Mouse (Mus musculus) MEL (cell line): ENCODE data around the gene Cox11. TPM values are rescaled to one million over a fixed set of nuclear protein-coding genes. Genes with fewer than 3 reads are reported as not detected.

Experiments used
- DNase-seq: peaks from one replicate; pipeline ENCODE4 v3.0.0; 2011; ENCODE audit warnings: low read depth, low spot score
- H3K27ac ChIP-seq: 2 replicates; pipeline ENCODE4 v1.5.1; 2012; ENCODE audit warnings: low read depth, mild to moderate bottlenecking, control low read depth, low read length, moderate library complexity; ENCODE audit not compliant: control insufficient read depth
- H3K27me3 ChIP-seq, 2 experiments: fragments of 150-350 bp in 1 of 2; sonication (generic) in 1 of 2; 2 replicates each; pipeline ENCODE4 v1.6.1; 2012; ENCODE audit warnings: low read length in 2 of 2, mild to moderate bottlenecking in 2 of 2, improper control_type of control experiment in 1 of 2, moderate library complexity in 1 of 2; ENCODE audit not compliant: insufficient read depth in 2 of 2, control insufficient read depth in 1 of 2
- H3K36me3 ChIP-seq, 2 experiments: 2 replicates each; pipeline ENCODE4 v1.6.1; 2012 to 2014; ENCODE audit warnings: low read length in 2 of 2, improper control_type of control experiment in 1 of 2, inconsistent platforms in 1 of 2, mild to moderate bottlenecking in 1 of 2; ENCODE audit not compliant: insufficient read depth in 2 of 2, control insufficient read depth in 1 of 2
- H3K4me1 ChIP-seq, 2 experiments: fragments of 150-350 bp in 1 of 2; sonication (generic) in 1 of 2; 2 replicates each; pipeline ENCODE4 v1.6.1; 2012; ENCODE audit warnings: low read length in 2 of 2, improper control_type of control experiment in 1 of 2, mild to moderate bottlenecking in 1 of 2; ENCODE audit not compliant: insufficient read depth in 2 of 2, control insufficient read depth in 1 of 2
- H3K4me3 ChIP-seq, 2 experiments: fragments of 150-350 bp in 1 of 2; sonication (generic) in 1 of 2; 2 replicates each; pipeline ENCODE4 v1.5.1; 2012; ENCODE audit warnings: low read depth in 2 of 2, low read length in 2 of 2, mild to moderate bottlenecking in 2 of 2, moderate library complexity in 2 of 2, control low read depth in 1 of 2, improper control_type of control experiment in 1 of 2; ENCODE audit not compliant: control insufficient read depth in 1 of 2, insufficient read depth in 1 of 2
- H3K79me2 ChIP-seq: 2 replicates; pipeline ENCODE4 v1.6.1; 2012; ENCODE audit warnings: mild to moderate bottlenecking, low read length, moderate library complexity; ENCODE audit not compliant: control insufficient read depth, poor library complexity, insufficient read depth
- H3K9ac ChIP-seq: 2 replicates; pipeline ENCODE4 v1.6.1; 2012; ENCODE audit warnings: low read depth, mild to moderate bottlenecking, control low read depth, low read length, moderate library complexity; ENCODE audit not compliant: control insufficient read depth, poor library complexity, severe bottlenecking
- H3K9me3 ChIP-seq: fragments of 150-350 bp; sonication (generic); replicated peaks from 2 replicates; pipeline ENCODE4 v1.6.1; 2012; ENCODE audit warnings: mild to moderate bottlenecking, low read length, improper control_type of control experiment, moderate library complexity; ENCODE audit not compliant: insufficient read depth
- CHD1 ChIP-seq: IDR thresholded peaks from 2 replicates; pipeline ENCODE4 v1.6.1; 2012; ENCODE audit warnings: low read depth, mild to moderate bottlenecking, inconsistent platforms, low read length, improper control_type of control experiment
- E2F4 ChIP-seq: IDR thresholded peaks from 2 replicates; pipeline ENCODE4 v1.6.1; 2011; ENCODE audit warnings: low read depth, low read length, improper control_type of control experiment, borderline replicate concordance
- ETS1 ChIP-seq: IDR thresholded peaks from 2 replicates; pipeline ENCODE4 v1.6.1; 2012; ENCODE audit warnings: low read depth, mild to moderate bottlenecking, inconsistent platforms, low read length, improper control_type of control experiment, moderate library complexity
- HCFC1 ChIP-seq: IDR thresholded peaks from 2 replicates; pipeline ENCODE4 v1.6.1; 2012; ENCODE audit warnings: low read depth, mild to moderate bottlenecking, inconsistent platforms, low read length, improper control_type of control experiment, moderate library complexity
- JUND ChIP-seq: IDR thresholded peaks from 2 replicates; pipeline ENCODE4 v1.6.1; 2011; ENCODE audit warnings: low read depth, mild to moderate bottlenecking, improper control_type of control experiment, low read length
- MAFK ChIP-seq: IDR thresholded peaks from 2 replicates; pipeline ENCODE4 v1.6.1; 2011; ENCODE audit warnings: low read depth, mild to moderate bottlenecking, low read length, improper control_type of control experiment, borderline replicate concordance
- MAX ChIP-seq: IDR thresholded peaks from 2 replicates; pipeline ENCODE4 v1.6.1; 2011; ENCODE audit warnings: low read length, improper control_type of control experiment
- MAZ ChIP-seq: IDR thresholded peaks from 2 replicates; pipeline ENCODE4 v1.6.1; 2012; ENCODE audit warnings: low read depth, mild to moderate bottlenecking, inconsistent platforms, low read length, improper control_type of control experiment
- MYB ChIP-seq: IDR thresholded peaks from 2 replicates; pipeline ENCODE4 v1.6.1; 2011; ENCODE audit warnings: mild to moderate bottlenecking, low read depth, low read length, improper control_type of control experiment
- MYC ChIP-seq: IDR thresholded peaks from 2 replicates; pipeline ENCODE4 v1.6.1; 2011; ENCODE audit warnings: low read depth, mild to moderate bottlenecking, low read length, improper control_type of control experiment, moderate library complexity
- NELFE ChIP-seq: IDR thresholded peaks from 2 replicates; pipeline ENCODE4 v1.6.1; 2011; ENCODE audit warnings: low read depth, low read length, improper control_type of control experiment
- POLR2A ChIP-seq, 2 experiments: IDR thresholded peaks; 2 replicates each; pipeline ENCODE4 v1.6.1; 2011 to 2012; ENCODE audit warnings: low read length in 2 of 2, mild to moderate bottlenecking in 2 of 2, control low read depth in 1 of 2, improper control_type of control experiment in 1 of 2, low read depth in 1 of 2, moderate library complexity in 1 of 2; ENCODE audit not compliant: control insufficient read depth in 1 of 2, insufficient read depth in 1 of 2, poor library complexity in 1 of 2
- RAD21 ChIP-seq: IDR thresholded peaks from 2 replicates; pipeline ENCODE4 v1.6.1; 2011; ENCODE audit warnings: mild to moderate bottlenecking, low read depth, low read length, improper control_type of control experiment
- SIN3A ChIP-seq: IDR thresholded peaks from 2 replicates; pipeline ENCODE4 v1.6.1; 2012; ENCODE audit warnings: low read length, improper control_type of control experiment, inconsistent platforms
- SMC3 ChIP-seq: IDR thresholded peaks from 2 replicates; pipeline ENCODE4 v1.6.1; 2011; ENCODE audit warnings: low read depth, low read length, improper control_type of control experiment
- TAL1 ChIP-seq: IDR thresholded peaks from 2 replicates; pipeline ENCODE4 v1.6.1; 2012; ENCODE audit warnings: mild to moderate bottlenecking, inconsistent platforms, low read length, moderate library complexity, mixed read lengths
- USF1 ChIP-seq: IDR thresholded peaks from 2 replicates; pipeline ENCODE4 v1.6.1; 2014; ENCODE audit warnings: low read depth, mild to moderate bottlenecking, inconsistent platforms, low read length, improper control_type of control experiment, moderate library complexity
- ZC3H11A ChIP-seq: IDR thresholded peaks from 2 replicates; pipeline ENCODE4 v1.6.1; 2012; ENCODE audit warnings: low read depth, mild to moderate bottlenecking, inconsistent platforms, low read length, improper control_type of control experiment
- ZKSCAN1 ChIP-seq: IDR thresholded peaks from 2 replicates; pipeline ENCODE4 v1.6.1; 2012; ENCODE audit warnings: low read depth, mild to moderate bottlenecking, inconsistent platforms, low read length, improper control_type of control experiment, moderate library complexity
- polyA plus RNA-seq, 2 experiments: library from polyadenylated mRNA; stranded (reverse) in 1 of 2; unstranded in 1 of 2; fragments of >175 nt in 1 of 2; fragments of >200 nt in 1 of 2; gene quantifications; 2 replicates each; pipeline versions ENCODE4 v1.2.1 to v1.2.4; 2012; ENCODE audit warnings: low replicate concordance in 2 of 2, low read depth in 1 of 2; ENCODE audit not compliant: insufficient read length in 2 of 2, insufficient read depth in 1 of 2, missing spikeins in 1 of 2
- total RNA-seq: library from RNA; depleted of rRNA; stranded (reverse); fragments of 300-350 nt; gene quantifications from 2 replicates; pipeline ENCODE4 v1.2.3, GENCODE M21; 2012

Gene Cox11
- total and polyA plus RNA-seq, 3 experiments = 19.3 to 21.0 TPM; not detected in 1

- no peak for TF ChIP-seq JUND
- TF ChIP-seq SMC3 = no peak
- no peak for TF ChIP-seq MAFK
- TF ChIP-seq SIN3A = no peak; the same call in 1 of the 2 replicates
- TF ChIP-seq TAL1 = no peak
- no peak for TF ChIP-seq CHD1
- no peak for TF ChIP-seq MYC
- no peak for TF ChIP-seq RAD21
- TF ChIP-seq POLR2A (IDR thresholded peaks at IDR 0.05; ENCODE audit: control insufficient read depth in 1 of 2, insufficient read depth in 1 of 2, low read depth in 1 of 2, low read length in 2 of 2, poor library complexity in 1 of 2) = peak; percentile 38 to 70; a peak in 2 of 4 replicates
- TF ChIP-seq E2F4 = no peak
- TF ChIP-seq MAZ = no peak; the same call in 1 of the 2 replicates
- TF ChIP-seq NELFE = peak; percentile 61; the same call in 1 of the 2 replicates
- peak; percentile 52 for TF ChIP-seq HCFC1
- peak; percentile 77 for TF ChIP-seq USF1
- 0 out of 2 replicates have a peak, but pooled peaks have one; percentile 15 for TF ChIP-seq ETS1
- no peak for TF ChIP-seq MYB
These were observed 49.8 kb downstream of the Cox11 start, which contains the start of gene Tom1l1 (continued) for GRCm38 (mm10) chr11:90687460-90688416.

GRCm38 (mm10) chr11:90690361-90690760 is 52.4 kb downstream of the Cox11 start:
- no peak overlapping the region for H3K9ac ChIP-seq
- peaks cover 7 to 19% of the 10 kb centered on the region in 2 experiments for H3K4me1 ChIP-seq
- peaks cover 2 to 5% of the 10 kb centered on the region in 2 experiments; a peak in 2 of 4 replicates for H3K27me3 ChIP-seq
- TF ChIP-seq MAX = no peak
- TF ChIP-seq ZKSCAN1 = no peak
- TF ChIP-seq MAZ = no peak
- TF ChIP-seq ZC3H11A = no peak
- no peaks in the 10 kb centered on the region for H3K9me3 ChIP-seq
- no peak overlapping the region for H3K4me3 ChIP-seq
- H3K27ac ChIP-seq = no peak overlapping the region
- DNase-seq = no peak
- H3K36me3 ChIP-seq = peaks cover 0 to 13% of the 10 kb centered on the region in 2 experiments; a peak in 3 of 4 replicates
- peaks cover 5% of the 10 kb centered on the region for H3K79me2 ChIP-seq
